Mouse (Mus musculus): ENCODE results near the gene Oas1a. TPM values are rescaled to one million over a fixed set of nuclear protein-coding genes. Genes with fewer than 3 reads are reported as not detected.
A peak's percentile ranks its signal among the peaks of the same experiment; 100 is the strongest.
"Not testable (repeated sequence)": the region's sequence is repeated elsewhere in the genome, so short reads cannot be mapped to it uniquely, and the experiment has no call there.

Gene Oas1a
- polyA plus RNA-seq, 1 experiment: not detected

DNA sequence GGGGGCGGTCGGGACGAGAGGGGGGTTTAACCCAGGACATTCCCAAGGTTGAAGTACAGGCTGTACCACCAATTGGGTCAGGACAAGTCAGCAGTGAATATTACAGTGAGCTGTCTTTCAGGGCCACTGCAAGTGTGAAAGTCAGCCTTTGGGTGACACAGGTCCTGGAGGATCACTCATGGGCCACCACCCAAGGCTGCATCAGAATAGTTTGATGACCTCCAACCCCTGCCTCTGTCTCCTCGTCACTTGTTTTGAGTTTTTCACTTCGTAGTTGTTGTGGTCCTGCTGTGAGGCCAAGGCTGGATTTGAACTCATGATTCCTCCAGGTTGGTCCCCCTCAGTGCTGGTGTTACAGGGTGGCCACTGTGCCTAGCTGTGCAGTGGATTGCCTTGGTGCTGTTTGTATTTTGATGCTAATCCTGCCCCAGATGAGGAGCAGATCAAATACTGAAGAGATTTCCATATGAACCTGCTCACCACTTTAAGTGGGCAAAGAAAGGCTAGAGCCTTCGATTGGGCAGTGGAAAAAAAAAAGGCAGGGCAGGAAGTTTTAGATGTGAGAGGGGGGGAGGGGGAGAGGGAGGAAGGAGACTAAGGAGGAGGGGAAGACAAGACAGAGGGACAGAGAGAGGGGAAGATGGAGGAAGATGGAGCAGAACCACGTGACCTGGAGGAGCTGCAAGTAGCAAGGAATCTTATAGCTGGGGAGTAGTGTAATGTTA lies 1.0 kb upstream of the Oas1a start:
- Histone ChIP-seq H3K9me3 (replicated peaks; ENCODE audit: control insufficient read depth, insufficient read depth, low read length, poor library complexity, severe bottlenecking) (no peaks in the 10 kb centered on the region), H3K4me3 (ENCODE audit: low read depth, low read length) (no peak overlapping the region), H3K27me3 (ENCODE audit: control insufficient read depth, insufficient read depth, low read length, poor library complexity, severe bottlenecking) (no peaks in the 10 kb centered on the region), H3K27ac (ENCODE audit: insufficient read depth, low read length) (no peak overlapping the region), H3K36me3 (ENCODE audit: control insufficient read depth, insufficient read depth, low read length, poor library complexity, severe bottlenecking) (no peaks in the 10 kb centered on the region), H3K4me1 (ENCODE audit: control insufficient read depth, insufficient read depth, low read length) (no peaks in the 10 kb centered on the region), H3K9ac (ENCODE audit: low read depth, poor library complexity, severe bottlenecking) (no peak overlapping the region)
- TF ChIP-seq POLR2A (IDR thresholded peaks at IDR 0.05; ENCODE audit: insufficient read depth, low read length): no peak
- no peak for TF ChIP-seq EP300 (IDR thresholded peaks at IDR 0.05; ENCODE audit: insufficient read depth, low read depth, low read length)
- TF ChIP-seq CTCF (IDR thresholded peaks at IDR 0.05; ENCODE audit: low read depth, low read length): no peak

DNA sequence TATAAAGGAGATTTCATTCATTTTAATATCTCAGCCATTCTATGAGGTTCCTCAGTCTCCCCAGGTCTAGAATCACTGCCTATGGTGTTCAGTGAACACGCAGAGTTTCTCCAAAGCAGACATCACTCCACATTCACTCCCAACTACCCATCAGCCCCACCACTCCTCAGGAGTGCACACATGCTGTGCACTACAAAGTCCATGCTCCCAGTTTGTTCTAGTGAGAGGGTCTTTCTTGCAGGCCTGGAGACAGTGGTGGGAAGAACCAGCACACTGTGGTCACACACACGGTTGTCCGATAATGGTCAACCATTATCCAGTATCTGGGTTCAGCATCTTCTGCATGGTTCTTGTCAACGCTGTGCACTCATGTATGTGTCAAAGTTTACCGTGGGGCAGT lies 5.3 kb downstream of the Oas1a start:
- no peaks in the 10 kb centered on the region for H3K36me3 ChIP-seq (ENCODE audit: control insufficient read depth, insufficient read depth, low read length, poor library complexity, severe bottlenecking)
- H3K4me3 ChIP-seq (ENCODE audit: low read depth, low read length): no peak overlapping the region
- no peaks in the 10 kb centered on the region for H3K27me3 ChIP-seq (ENCODE audit: control insufficient read depth, insufficient read depth, low read length, poor library complexity, severe bottlenecking)
- no peaks in the 10 kb centered on the region for H3K9me3 ChIP-seq (replicated peaks; ENCODE audit: control insufficient read depth, insufficient read depth, low read length, poor library complexity, severe bottlenecking)
- no peaks in the 10 kb centered on the region for H3K4me1 ChIP-seq (ENCODE audit: control insufficient read depth, insufficient read depth, low read length)
- TF ChIP-seq CTCF (IDR thresholded peaks at IDR 0.05; ENCODE audit: low read depth, low read length) (no peak), POLR2A (IDR thresholded peaks at IDR 0.05; ENCODE audit: insufficient read depth, low read length) (no peak), EP300 (IDR thresholded peaks at IDR 0.05; ENCODE audit: insufficient read depth, low read depth, low read length) (no peak)
- no peak overlapping the region for H3K9ac ChIP-seq (ENCODE audit: low read depth, poor library complexity, severe bottlenecking)
- H3K27ac ChIP-seq (ENCODE audit: insufficient read depth, low read length): no peak overlapping the region

- Histone ChIP-seq H3K4me1 (ENCODE audit: control insufficient read depth, insufficient read depth, low read length) (no peaks in the 10 kb centered on the region), H3K27ac (ENCODE audit: insufficient read depth, low read length) (no peak overlapping the region), H3K36me3 (ENCODE audit: control insufficient read depth, insufficient read depth, low read length, poor library complexity, severe bottlenecking) (no peaks in the 10 kb centered on the region), H3K9me3 (replicated peaks; ENCODE audit: control insufficient read depth, insufficient read depth, low read length, poor library complexity, severe bottlenecking) (no peaks in the 10 kb centered on the region), H3K4me3 (ENCODE audit: low read depth, low read length) (no peak overlapping the region), H3K9ac (ENCODE audit: low read depth, poor library complexity, severe bottlenecking) (no peak overlapping the region), H3K27me3 (ENCODE audit: control insufficient read depth, insufficient read depth, low read length, poor library complexity, severe bottlenecking) (no peaks in the 10 kb centered on the region)
- TF ChIP-seq CTCF (IDR thresholded peaks at IDR 0.05; ENCODE audit: low read depth, low read length) (no peak), EP300 (IDR thresholded peaks at IDR 0.05; ENCODE audit: insufficient read depth, low read depth, low read length) (no peak), POLR2A (IDR thresholded peaks at IDR 0.05; ENCODE audit: insufficient read depth, low read length) (no peak)
Observed at GRCm38 (mm10) chr5:120900666-120901065, 6.7 kb downstream of the Oas1a start.

GRCm38 (mm10) chr5:120898726-120899125 lies 8.6 kb downstream of the Oas1a start:
- Histone ChIP-seq H3K36me3 (ENCODE audit: control insufficient read depth, insufficient read depth, low read length, poor library complexity, severe bottlenecking) (no peaks in the 10 kb centered on the region), H3K9me3 (replicated peaks; ENCODE audit: control insufficient read depth, insufficient read depth, low read length, poor library complexity, severe bottlenecking) (no peaks in the 10 kb centered on the region), H3K27ac (ENCODE audit: insufficient read depth, low read length) (no peak overlapping the region), H3K9ac (ENCODE audit: low read depth, poor library complexity, severe bottlenecking) (no peak overlapping the region), H3K4me3 (ENCODE audit: low read depth, low read length) (no peak overlapping the region), H3K4me1 (ENCODE audit: control insufficient read depth, insufficient read depth, low read length) (no peaks in the 10 kb centered on the region), H3K27me3 (ENCODE audit: control insufficient read depth, insufficient read depth, low read length, poor library complexity, severe bottlenecking) (no peaks in the 10 kb centered on the region)
- TF ChIP-seq CTCF (IDR thresholded peaks at IDR 0.05; ENCODE audit: low read depth, low read length) (no peak), POLR2A (IDR thresholded peaks at IDR 0.05; ENCODE audit: insufficient read depth, low read length) (no peak), EP300 (IDR thresholded peaks at IDR 0.05; ENCODE audit: insufficient read depth, low read depth, low read length) (no peak)

DNA sequence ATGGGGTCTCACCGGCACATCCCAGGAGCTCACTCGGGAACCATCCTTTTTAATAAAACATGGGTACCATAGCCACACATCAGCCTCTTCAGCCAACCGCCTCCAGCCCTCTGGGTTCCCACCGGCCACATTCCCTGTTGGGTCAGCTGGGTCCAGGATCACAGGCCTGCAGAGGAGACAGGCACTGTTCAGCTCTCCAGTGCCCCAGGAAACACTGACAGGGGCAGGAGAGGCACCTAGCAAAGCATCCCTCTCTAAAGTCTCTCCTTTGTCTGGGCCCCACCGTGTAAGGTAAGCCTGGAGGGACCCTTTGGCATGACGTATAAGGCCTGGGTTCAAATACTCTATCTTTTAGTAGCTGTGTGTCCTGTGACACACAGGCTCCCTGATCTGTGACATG lies 9.0 kb downstream of the Oas1a start:
- no peak for TF ChIP-seq POLR2A (IDR thresholded peaks at IDR 0.05; ENCODE audit: insufficient read depth, low read length)
- no peak for TF ChIP-seq EP300 (IDR thresholded peaks at IDR 0.05; ENCODE audit: insufficient read depth, low read depth, low read length)
- TF ChIP-seq CTCF (IDR thresholded peaks at IDR 0.05; ENCODE audit: low read depth, low read length): no peak
- no peaks in the 10 kb centered on the region for H3K4me1 ChIP-seq (ENCODE audit: control insufficient read depth, insufficient read depth, low read length)
- H3K4me3 ChIP-seq (ENCODE audit: low read depth, low read length): no peak overlapping the region
- H3K27me3 ChIP-seq (ENCODE audit: control insufficient read depth, insufficient read depth, low read length, poor library complexity, severe bottlenecking): no peaks in the 10 kb centered on the region
- H3K27ac ChIP-seq (ENCODE audit: insufficient read depth, low read length): no peak overlapping the region
- H3K36me3 ChIP-seq (ENCODE audit: control insufficient read depth, insufficient read depth, low read length, poor library complexity, severe bottlenecking): no peaks in the 10 kb centered on the region
- H3K9me3 ChIP-seq (replicated peaks; ENCODE audit: control insufficient read depth, insufficient read depth, low read length, poor library complexity, severe bottlenecking): peaks cover under 1% of the 10 kb centered on the region; the same call in 1 of the 2 replicates
- no peak overlapping the region for H3K9ac ChIP-seq (ENCODE audit: low read depth, poor library complexity, severe bottlenecking)

GRCm38 (mm10) chr5:120895231-120895900 lies 12.0 kb downstream of the Oas1a start:
- Histone ChIP-seq H3K4me1 (ENCODE audit: control insufficient read depth, insufficient read depth, low read length) (no peaks in the 10 kb centered on the region), H3K36me3 (ENCODE audit: control insufficient read depth, insufficient read depth, low read length, poor library complexity, severe bottlenecking) (no peaks in the 10 kb centered on the region), H3K27me3 (ENCODE audit: control insufficient read depth, insufficient read depth, low read length, poor library complexity, severe bottlenecking) (no peaks in the 10 kb centered on the region), H3K9ac (ENCODE audit: low read depth, poor library complexity, severe bottlenecking) (no peak overlapping the region), H3K4me3 (ENCODE audit: low read depth, low read length) (no peak overlapping the region), H3K9me3 (replicated peaks; ENCODE audit: control insufficient read depth, insufficient read depth, low read length, poor library complexity, severe bottlenecking) (peaks cover 14% of the 10 kb centered on the region), H3K27ac (ENCODE audit: insufficient read depth, low read length) (peak overlapping the region; percentile 76)
- no peak for TF ChIP-seq CTCF (IDR thresholded peaks at IDR 0.05; ENCODE audit: low read depth, low read length)
- no peak for TF ChIP-seq EP300 (IDR thresholded peaks at IDR 0.05; ENCODE audit: insufficient read depth, low read depth, low read length)
- no peak for TF ChIP-seq POLR2A (IDR thresholded peaks at IDR 0.05; ENCODE audit: insufficient read depth, low read length)

- peaks cover 14% of the 10 kb centered on the region for H3K9me3 ChIP-seq (replicated peaks; ENCODE audit: control insufficient read depth, insufficient read depth, low read length, poor library complexity, severe bottlenecking)
- not testable (repeated sequence) for H3K9ac ChIP-seq (ENCODE audit: low read depth, poor library complexity, severe bottlenecking); H3K36me3 ChIP-seq (ENCODE audit: control insufficient read depth, insufficient read depth, low read length, poor library complexity, severe bottlenecking); H3K4me3 ChIP-seq (ENCODE audit: low read depth, low read length); H3K4me1 ChIP-seq (ENCODE audit: control insufficient read depth, insufficient read depth, low read length); H3K27me3 ChIP-seq (ENCODE audit: control insufficient read depth, insufficient read depth, low read length, poor library complexity, severe bottlenecking); H3K27ac ChIP-seq (ENCODE audit: insufficient read depth, low read length)
Observed at GRCm38 (mm10) chr5:120894692-120895091, 12.6 kb downstream of the Oas1a start.

DNA sequence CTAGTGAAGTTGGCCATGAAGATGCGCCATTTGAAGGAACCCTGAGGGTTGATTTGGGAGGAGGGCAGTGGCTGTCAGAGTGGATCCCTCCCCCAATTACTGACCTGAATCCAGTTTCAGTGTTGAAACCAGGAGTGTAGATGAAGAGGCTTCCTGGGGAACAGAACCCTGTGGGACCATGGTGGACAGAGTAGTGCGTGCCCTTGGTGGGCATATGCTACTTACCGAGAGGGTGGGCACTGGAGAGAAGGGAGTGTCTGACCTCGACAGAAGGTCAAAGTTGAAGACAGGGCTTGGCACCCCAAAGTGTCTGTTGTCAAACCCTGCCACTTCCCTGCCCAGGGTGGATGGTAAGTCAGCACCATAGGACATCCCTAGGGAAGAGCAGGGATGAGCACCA lies 13.5 kb downstream of the Oas1a start:
- Histone ChIP-seq H3K27ac (ENCODE audit: insufficient read depth, low read length) (peak overlapping the region; percentile 56), H3K9me3 (replicated peaks; ENCODE audit: control insufficient read depth, insufficient read depth, low read length, poor library complexity, severe bottlenecking) (peaks cover 14% of the 10 kb centered on the region)
- H3K4me1 ChIP-seq (ENCODE audit: control insufficient read depth, insufficient read depth, low read length); H3K4me3 ChIP-seq (ENCODE audit: low read depth, low read length); H3K36me3 ChIP-seq (ENCODE audit: control insufficient read depth, insufficient read depth, low read length, poor library complexity, severe bottlenecking); H3K9ac ChIP-seq (ENCODE audit: low read depth, poor library complexity, severe bottlenecking); H3K27me3 ChIP-seq (ENCODE audit: control insufficient read depth, insufficient read depth, low read length, poor library complexity, severe bottlenecking): not testable (repeated sequence)
